Mouse (Mus musculus): Measurements from ENCODE around the gene Nfatc2.

Nfatc2 gene

GRCm38 (mm10) chr2:168500244-168500643, 101.2 kb downstream of the Nfatc2 start:
- DNase-seq (ENCODE audit: extremely low read depth, low read depth), result no peak

- no peak for DNase-seq (ENCODE audit: extremely low read depth, low read depth)
These were observed 109.7 kb downstream of the Nfatc2 start for GRCm38 (mm10) chr2:168491791-168492190.

GRCm38 (mm10) chr2:168489953-168490352, 111.5 kb downstream of the Nfatc2 start:
- no peak for DNase-seq (ENCODE audit: extremely low read depth, low read depth)

- DNase-seq (ENCODE audit: extremely low read depth, low read depth), result no peak
These were observed 113.1 kb downstream of the Nfatc2 start for GRCm38 (mm10) chr2:168488158-168488925.

- no peak for DNase-seq (ENCODE audit: extremely low read depth, low read depth)
These were observed 120.3 kb downstream of the Nfatc2 start for GRCm38 (mm10) chr2:168481121-168481520.

GRCm38 (mm10) chr2:168480692-168481091, 120.8 kb downstream of the Nfatc2 start:
- no peak for DNase-seq (ENCODE audit: extremely low read depth, low read depth)

GRCm38 (mm10) chr2:168479930-168480329, 121.5 kb downstream of the Nfatc2 start:
- no peak for DNase-seq (ENCODE audit: extremely low read depth, low read depth)

GRCm38 (mm10) chr2:168478431-168478830, 123.0 kb downstream of the Nfatc2 start:
- DNase-seq (ENCODE audit: extremely low read depth, low read depth), result no peak

- no peak for DNase-seq (ENCODE audit: extremely low read depth, low read depth)
These were observed 128.0 kb downstream of the Nfatc2 start for GRCm38 (mm10) chr2:168473496-168473895.

GRCm38 (mm10) chr2:168472899-168473298, 128.6 kb downstream of the Nfatc2 start:
- no peak for DNase-seq (ENCODE audit: extremely low read depth, low read depth)

GRCm38 (mm10) chr2:168469032-168469431, 132.4 kb downstream of the Nfatc2 start:
- no peak for DNase-seq (ENCODE audit: extremely low read depth, low read depth)

- DNase-seq (ENCODE audit: extremely low read depth, low read depth), result no peak
These were observed 134.3 kb downstream of the Nfatc2 start for GRCm38 (mm10) chr2:168467166-168467565.

GRCm38 (mm10) chr2:168466066-168466465, 135.4 kb downstream of the Nfatc2 start:
- no peak for DNase-seq (ENCODE audit: extremely low read depth, low read depth)

- no peak for DNase-seq (ENCODE audit: extremely low read depth, low read depth)
These were observed 135.8 kb downstream of the Nfatc2 start for GRCm38 (mm10) chr2:168465646-168466045.

GRCm38 (mm10) chr2:168461865-168462264, 139.6 kb downstream of the Nfatc2 start:
- no peak for DNase-seq (ENCODE audit: extremely low read depth, low read depth)

- DNase-seq (ENCODE audit: extremely low read depth, low read depth), result no peak
These were observed 141.8 kb downstream of the Nfatc2 start for GRCm38 (mm10) chr2:168459627-168460026.

- DNase-seq (ENCODE audit: extremely low read depth, low read depth), result no peak
These were observed 142.9 kb downstream of the Nfatc2 start for GRCm38 (mm10) chr2:168458583-168458982.

- DNase-seq (ENCODE audit: extremely low read depth, low read depth), result no peak
These were observed 149.4 kb downstream of the Nfatc2 start for GRCm38 (mm10) chr2:168451714-168452708.

- DNase-seq (ENCODE audit: extremely low read depth, low read depth), result no peak
These were observed 150.5 kb downstream of the Nfatc2 start for GRCm38 (mm10) chr2:168450977-168451376.

- no peak for DNase-seq (ENCODE audit: extremely low read depth, low read depth)
These were observed 153.4 kb downstream of the Nfatc2 start for GRCm38 (mm10) chr2:168448054-168448453.

GRCm38 (mm10) chr2:168447601-168448000, 153.9 kb downstream of the Nfatc2 start:
- DNase-seq (ENCODE audit: extremely low read depth, low read depth), result no peak

- no peak for DNase-seq (ENCODE audit: extremely low read depth, low read depth)
These were observed 156.1 kb downstream of the Nfatc2 start for GRCm38 (mm10) chr2:168445211-168445810.

Data from MEL-GATA-1-ER (cell line).